Mouse (Mus musculus) c-Kit-positive CD71-positive TER-119-positive erythroid progenitor cells, embryonic 14.5 days (primary cell): ENCODE measurements around the gene Snx29.
A peak's percentile ranks its signal among the peaks of the same experiment; 100 is the strongest.

ENCODE experiments used
- DNase-seq: peaks from one replicate; pipeline ENCODE4 v3.0.0-alpha.2; 2013; ENCODE audit warnings: low spot score

The Snx29 gene

GRCm38 (mm10) chr16:11596599-11596998 is 273.9 kb downstream of the Snx29 start:
- DNase-seq: no peak

GRCm38 (mm10) chr16:11597769-11598168 is 275.1 kb downstream of the Snx29 start:
- DNase-seq: no peak

DNA sequence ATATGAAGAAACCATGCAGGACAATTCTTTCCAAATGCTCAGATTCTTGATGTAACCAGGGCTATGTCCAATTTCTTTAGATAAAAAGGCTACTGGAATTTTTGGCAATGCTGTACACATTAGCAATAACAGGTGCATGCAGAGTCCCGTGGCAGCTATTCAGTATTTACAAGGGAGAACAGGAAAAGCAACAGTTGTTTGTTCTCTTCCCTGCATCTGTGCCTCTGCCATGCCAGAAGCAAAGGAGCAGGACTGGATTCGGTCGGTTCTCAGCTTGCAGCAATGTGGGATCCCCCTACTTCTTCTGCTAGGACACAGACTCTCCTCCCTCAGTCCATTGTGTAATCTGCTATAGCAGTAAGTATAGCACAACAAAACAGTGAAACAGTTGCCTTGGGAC is 276.8 kb downstream of the Snx29 start:
- DNase-seq: no peak

- DNase-seq: no peak
Observed at GRCm38 (mm10) chr16:11601336-11602082, 278.8 kb downstream of the Snx29 start.

DNA sequence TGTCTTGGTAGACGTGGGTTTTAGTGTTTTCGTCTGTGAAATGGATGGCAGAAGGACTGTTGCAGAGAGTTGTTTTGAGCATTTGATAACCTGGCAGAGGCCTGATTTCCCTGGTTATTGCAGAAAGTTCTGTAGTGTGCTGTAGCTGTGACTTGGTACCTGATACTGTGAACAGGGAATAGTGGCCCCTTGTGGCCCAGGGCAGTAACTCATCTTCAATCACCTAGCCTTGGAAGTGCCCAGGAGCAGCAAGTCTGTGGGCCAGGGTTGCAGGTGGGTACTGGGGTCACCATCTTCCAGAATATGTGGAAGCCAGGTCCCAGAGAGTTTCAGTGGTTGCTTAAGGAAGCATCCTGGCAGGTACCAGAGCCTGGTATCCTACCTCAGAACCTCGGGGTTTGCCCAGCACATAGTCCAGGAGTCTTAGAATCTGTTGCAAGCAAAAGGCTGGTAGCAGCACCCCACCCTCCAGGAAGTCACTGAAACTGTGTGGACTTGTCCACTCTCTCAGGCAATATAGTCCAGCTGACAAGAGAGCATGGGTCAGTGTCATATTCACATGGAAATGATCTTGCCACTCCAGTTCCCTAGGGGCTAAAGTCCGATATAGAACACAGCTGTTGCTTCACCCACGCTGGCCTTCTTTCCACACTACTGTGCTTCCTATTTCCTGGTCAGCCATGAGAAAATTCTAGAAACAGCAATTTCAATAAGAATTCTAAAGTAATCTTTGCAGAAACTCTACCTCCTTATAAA is 281.1 kb downstream of the Snx29 start:
- no peak for DNase-seq

GRCm38 (mm10) chr16:11612526-11613126 is 289.9 kb downstream of the Snx29 start:
- no peak for DNase-seq

- DNase-seq: peak; percentile 59
Observed at GRCm38 (mm10) chr16:11614401-11615014, 291.8 kb downstream of the Snx29 start.

GRCm38 (mm10) chr16:11615633-11616032 is 292.9 kb downstream of the Snx29 start:
- no peak for DNase-seq

GRCm38 (mm10) chr16:11619951-11620350 is 297.2 kb downstream of the Snx29 start:
- no peak for DNase-seq

DNA sequence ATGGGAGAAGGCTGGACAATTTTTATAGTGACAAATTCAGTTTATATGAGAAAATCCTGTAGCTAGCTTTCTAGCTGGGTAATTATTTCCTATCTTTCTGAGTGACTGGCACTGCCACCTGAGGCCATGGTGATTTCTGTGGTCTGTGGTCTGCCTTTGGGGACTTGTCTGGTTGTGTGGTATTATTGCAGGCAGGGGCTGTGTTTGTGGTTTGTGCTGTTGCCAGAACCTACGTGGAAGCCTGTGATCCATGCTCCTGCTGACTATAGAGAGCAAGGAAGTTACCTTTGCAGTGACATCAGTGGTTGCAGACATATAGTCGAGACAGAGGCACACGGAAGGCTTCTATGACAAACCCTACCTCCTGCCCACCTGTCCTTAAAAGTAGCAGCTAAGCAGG is 298.3 kb downstream of the Snx29 start:
- DNase-seq: no peak

- DNase-seq: no peak
Observed at GRCm38 (mm10) chr16:11621664-11622063, 299.0 kb downstream of the Snx29 start.

DNA sequence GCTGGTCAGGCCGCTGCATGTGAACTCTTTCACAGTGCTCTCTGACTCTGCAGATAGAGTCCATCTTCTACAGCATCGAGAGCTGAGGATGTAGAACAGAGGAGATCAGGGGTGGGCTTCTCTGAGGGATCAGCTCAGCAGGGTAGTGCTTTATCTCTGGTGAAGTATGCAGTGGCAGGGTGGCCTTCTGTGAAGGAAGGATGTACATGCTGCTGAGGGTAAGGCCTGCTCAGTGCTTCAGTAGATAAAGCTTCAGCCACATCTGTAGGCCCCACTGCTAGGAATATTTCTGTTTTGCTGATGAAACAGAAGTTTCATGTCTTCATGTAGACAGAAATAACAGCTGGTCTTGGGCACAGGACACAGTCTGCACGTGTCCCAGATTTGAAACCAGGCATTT is 300.3 kb downstream of the Snx29 start:
- DNase-seq: no peak

DNA sequence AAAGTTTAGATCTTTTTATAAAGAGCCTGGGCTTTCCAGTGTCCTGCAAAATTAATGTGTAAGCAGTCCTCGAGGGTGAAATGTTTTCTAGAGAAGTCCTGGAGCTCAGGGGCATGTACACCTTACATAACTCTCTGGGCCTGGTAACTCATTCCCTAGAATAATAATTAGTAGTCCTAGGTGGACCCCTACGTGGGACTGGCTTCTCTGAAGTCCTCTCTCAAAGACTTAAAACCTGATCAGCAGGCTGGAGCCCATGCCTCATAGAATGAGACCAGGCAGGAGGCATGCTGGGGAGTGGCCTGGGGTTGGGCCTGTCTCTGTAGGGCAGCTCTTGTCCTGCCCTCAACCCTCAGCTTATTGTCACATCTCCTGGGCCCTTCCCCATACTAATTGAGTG is 301.4 kb downstream of the Snx29 start:
- DNase-seq: no peak

GRCm38 (mm10) chr16:11626004-11626481 is 303.3 kb downstream of the Snx29 start:
- DNase-seq: no peak

GRCm38 (mm10) chr16:11626616-11627015 is 303.9 kb downstream of the Snx29 start:
- DNase-seq: no peak

GRCm38 (mm10) chr16:11627866-11628638 is 305.3 kb downstream of the Snx29 start:
- DNase-seq: no peak

DNA sequence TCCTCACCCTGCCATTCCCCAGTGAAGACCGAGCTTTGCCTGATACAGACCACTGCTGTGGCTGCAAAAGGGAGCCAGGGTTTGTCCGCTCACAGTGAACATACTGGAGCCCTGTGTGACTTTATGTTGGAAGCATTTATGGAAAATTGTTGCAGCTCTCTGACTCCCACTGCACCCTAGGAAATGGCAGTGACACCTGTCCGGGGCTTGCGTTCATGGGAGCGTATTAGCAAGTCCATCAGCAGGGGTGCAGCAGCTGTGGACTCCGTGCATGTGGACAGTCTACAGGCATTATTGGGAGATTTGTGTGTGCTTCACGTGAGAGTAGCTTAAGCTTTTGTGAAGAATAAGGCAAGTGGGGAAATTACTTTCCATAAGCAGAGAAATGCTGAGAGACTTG is 307.0 kb downstream of the Snx29 start:
- no peak for DNase-seq

- no peak for DNase-seq
Observed at GRCm38 (mm10) chr16:11630489-11630888, 307.8 kb downstream of the Snx29 start.

GRCm38 (mm10) chr16:11632205-11632747 is 309.6 kb downstream of the Snx29 start:
- no peak for DNase-seq

DNA sequence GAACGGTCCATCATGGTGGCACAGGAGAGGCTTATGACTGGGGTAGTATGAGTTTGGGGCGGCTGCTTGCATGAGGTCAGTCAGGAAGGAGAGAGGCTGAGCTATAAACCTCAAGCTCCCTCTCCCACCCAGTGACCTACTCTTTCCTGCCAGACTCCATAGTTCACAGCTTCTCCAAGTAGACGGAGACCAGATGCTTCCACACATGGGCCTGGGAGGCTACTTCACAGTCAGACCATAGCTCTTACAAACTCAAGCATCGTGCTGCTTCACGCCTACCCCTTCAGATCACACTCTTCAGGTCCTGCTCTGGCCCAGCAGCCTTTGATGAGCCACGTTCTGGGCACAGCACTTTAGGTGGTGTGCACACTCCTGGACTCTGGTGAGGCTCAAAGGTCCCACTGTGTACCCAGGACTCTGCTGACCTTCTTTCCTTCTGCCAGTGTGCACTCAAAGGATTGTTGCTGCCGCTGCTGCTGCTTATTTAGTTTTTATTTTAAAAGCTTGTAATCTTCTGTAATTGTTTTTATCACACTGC is 313.6 kb downstream of the Snx29 start:
- DNase-seq: no peak

DNA sequence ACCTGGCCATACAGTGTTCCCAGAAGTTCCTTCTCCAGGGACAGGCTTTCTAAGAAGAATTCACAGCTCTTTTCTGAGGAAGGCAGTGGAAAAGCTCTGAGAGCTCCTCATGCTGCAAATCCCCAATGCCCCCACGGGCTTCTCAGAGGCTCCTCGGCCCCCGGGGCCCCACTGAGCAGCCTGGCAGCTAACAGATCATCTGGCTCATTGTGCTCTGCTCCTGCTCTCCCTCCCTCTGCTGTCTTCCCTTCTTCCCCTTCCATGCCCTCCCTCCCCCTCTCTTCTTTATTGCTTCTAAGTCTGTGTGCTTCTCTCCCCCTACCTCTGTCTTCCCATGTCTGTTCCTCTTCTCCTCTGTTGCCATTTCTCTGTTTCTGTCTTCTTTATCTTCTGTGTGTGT is 314.2 kb downstream of the Snx29 start:
- no peak for DNase-seq
